Mouse (Mus musculus) hindbrain, embryonic 11.5 days (tissue): ENCODE results near the gene 5730409E04Rik. TPM values are rescaled to one million over a fixed set of nuclear protein-coding genes. Genes with fewer than 3 reads are reported as not detected.

Source experiments
- ATAC-seq: fragments of 200-750 bp; cut with Nextera tagmentation; 2 replicates; pipeline ENCODE4 v1.8.0; 2017; ENCODE audit warnings: mild to moderate bottlenecking, moderate TSS enrichment, moderate library complexity; ENCODE audit not compliant: low FRiP score
- DNase-seq: peaks from one replicate; pipeline ENCODE4 v3.0.0-alpha.2; 2015; ENCODE audit warnings: low spot score
- H3K27ac ChIP-seq: fragments of 300-500 bp; sonication (generic); 2 replicates; pipeline ENCODE4 v1.5.1; 2014; ENCODE audit warnings: mild to moderate bottlenecking, low read depth, low read length
- H3K27me3 ChIP-seq: fragments of 300-500 bp; sonication (generic); 2 replicates; pipeline ENCODE4 v1.6.1; 2014; ENCODE audit warnings: mild to moderate bottlenecking, low read length, moderate library complexity, mixed read lengths; ENCODE audit not compliant: control insufficient read depth, insufficient read depth
- H3K36me3 ChIP-seq: fragments of 300-500 bp; sonication (generic); 2 replicates; pipeline ENCODE4 v1.6.1; 2014; ENCODE audit warnings: mild to moderate bottlenecking, low read length, moderate library complexity, mixed read lengths; ENCODE audit not compliant: control insufficient read depth, insufficient read depth
- H3K4me1 ChIP-seq: fragments of 300-500 bp; sonication (generic); replicated peaks from 2 replicates; pipeline ENCODE4 v1.6.1; 2014; ENCODE audit warnings: low read length, mixed read lengths; ENCODE audit not compliant: control insufficient read depth, insufficient read depth
- H3K4me2 ChIP-seq: fragments of 300-500 bp; sonication (generic); replicated peaks from 2 replicates; pipeline ENCODE4 v1.6.1; 2014; ENCODE audit warnings: mild to moderate bottlenecking, low read depth, low read length
- H3K4me3 ChIP-seq: fragments of 300-500 bp; sonication (generic); 2 replicates; pipeline ENCODE4 v1.5.1; 2014; ENCODE audit warnings: low read depth, low read length
- H3K9ac ChIP-seq: fragments of 300-500 bp; sonication (generic); 2 replicates; pipeline ENCODE4 v1.6.1; 2014; ENCODE audit warnings: low read depth, low read length
- H3K9me3 ChIP-seq: fragments of 300-500 bp; sonication (generic); 2 replicates; pipeline ENCODE4 v1.6.1; 2016; ENCODE audit warnings: low read length; ENCODE audit not compliant: control insufficient read depth
- WGBS: fragments of 180-500 bp; shearing (Covaris S2); extraction: QIAGEN DNeasy Blood & Tissue Kit; methylation state at CpG from one replicate; pipeline ENCODE4 v1.1.7; 2014; 5-methylcytosine and 5-hydroxymethylcytosine counted together
- polyA plus RNA-seq: library from polyadenylated mRNA; unstranded; fragments of >200 nt; fragmentation: Nextera tagmentation; extraction: Ambion mirVana; gene quantifications from 2 replicates; pipeline ENCODE4 v1.2.1, GENCODE M21; 2014

The 5730409E04Rik gene
- polyA plus RNA-seq, 1 experiment from 2014 or later, result 3.0 TPM

GRCm38 (mm10) chr4:126620349-126620874, 10.8 kb downstream of the 5730409E04Rik start:
- Histone ChIP-seq H3K36me3 (no peaks in the 10 kb centered on the region), H3K4me1 (no peaks in the 10 kb centered on the region), H3K4me3 (peak overlapping the region; percentile 14; the same call in 1 of the 2 replicates), H3K27me3 (peaks cover 25% of the 10 kb centered on the region), H3K4me2 (peak overlapping the region; percentile 39), H3K9ac (peak overlapping the region; percentile 57), H3K27ac (peak overlapping the region; percentile 84), H3K9me3 (no peaks in the 10 kb centered on the region)
- WGBS, result 22% methylated on average over 13 of the region's 13 CpGs
- ATAC-seq (peak; percentile 29; the same call in 1 of the 2 replicates), DNase-seq (peak; percentile 54)

GRCm38 (mm10) chr4:126627021-126627681, 17.5 kb downstream of the 5730409E04Rik start:
- 0 out of 2 replicates have a peak overlapping the region, but pooled peaks have one; percentile 6 for H3K4me2 ChIP-seq
- DNase-seq (peak; percentile 61), ATAC-seq (peak; percentile 49; the same call in 1 of the 2 replicates)
- 4% methylated on average over 23 of the region's 23 CpGs for WGBS
- no peaks in the 10 kb centered on the region for H3K9me3 ChIP-seq
- H3K27ac ChIP-seq, result no peak overlapping the region
- no peak overlapping the region for H3K9ac ChIP-seq
- H3K4me1 ChIP-seq, result peaks cover 3% of the 10 kb centered on the region; the same call in 1 of the 2 replicates
- no peaks in the 10 kb centered on the region for H3K36me3 ChIP-seq
- H3K4me3 ChIP-seq, result no peak overlapping the region
- H3K27me3 ChIP-seq, result peaks cover 12% of the 10 kb centered on the region; the same call in 1 of the 2 replicates

GRCm38 (mm10) chr4:126631922-126632321, 22.3 kb downstream of the 5730409E04Rik start:
- WGBS, result 57% methylated on average over 2 of the region's 2 CpGs
- H3K27me3 ChIP-seq, result no peaks in the 10 kb centered on the region; the same call in 1 of the 2 replicates
- H3K4me3 ChIP-seq, result no peak overlapping the region
- ATAC-seq (no peak), DNase-seq (no peak)
- no peak overlapping the region for H3K4me2 ChIP-seq
- H3K9ac ChIP-seq, result no peak overlapping the region
- H3K9me3 ChIP-seq, result no peaks in the 10 kb centered on the region
- H3K36me3 ChIP-seq, result no peaks in the 10 kb centered on the region
- H3K4me1 ChIP-seq, result peaks cover under 1% of the 10 kb centered on the region; the same call in 1 of the 2 replicates
- H3K27ac ChIP-seq, result no peak overlapping the region

- Histone ChIP-seq H3K27ac (no peak overlapping the region), H3K9ac (no peak overlapping the region), H3K36me3 (no peaks in the 10 kb centered on the region), H3K9me3 (no peaks in the 10 kb centered on the region), H3K4me2 (no peak overlapping the region), H3K4me1 (no peaks in the 10 kb centered on the region), H3K27me3 (no peaks in the 10 kb centered on the region; the same call in 1 of the 2 replicates), H3K4me3 (no peak overlapping the region)
- no peak for DNase-seq
- ATAC-seq, result no peak
- WGBS, result 75% methylated on average over 3 of the region's 3 CpGs
These were observed 23.1 kb downstream of the 5730409E04Rik start for GRCm38 (mm10) chr4:126632668-126633067.

GRCm38 (mm10) chr4:126636330-126636729, 26.7 kb downstream of the 5730409E04Rik start:
- Histone ChIP-seq H3K36me3 (no peaks in the 10 kb centered on the region), H3K9ac (no peak overlapping the region), H3K27me3 (no peaks in the 10 kb centered on the region), H3K4me1 (no peaks in the 10 kb centered on the region), H3K4me3 (no peak overlapping the region), H3K9me3 (no peaks in the 10 kb centered on the region), H3K4me2 (no peak overlapping the region), H3K27ac (no peak overlapping the region)
- DNase-seq (no peak), ATAC-seq (no peak)
- 31% methylated on average over 11 of the region's 11 CpGs for WGBS

- H3K9me3 ChIP-seq, result no peaks in the 10 kb centered on the region
- ATAC-seq, result no peak
- no peak overlapping the region for H3K27ac ChIP-seq
- H3K4me3 ChIP-seq, result no peak overlapping the region
- H3K4me1 ChIP-seq, result no peaks in the 10 kb centered on the region
- no peak overlapping the region for H3K4me2 ChIP-seq
- H3K36me3 ChIP-seq, result no peaks in the 10 kb centered on the region
- DNase-seq, result no peak
- H3K9ac ChIP-seq, result no peak overlapping the region
- WGBS, result 85% methylated on average over 4 of the region's 4 CpGs
- no peaks in the 10 kb centered on the region for H3K27me3 ChIP-seq
These were observed 27.8 kb downstream of the 5730409E04Rik start for GRCm38 (mm10) chr4:126637446-126637845.

GRCm38 (mm10) chr4:126639339-126639738, 29.7 kb downstream of the 5730409E04Rik start:
- no peaks in the 10 kb centered on the region for H3K4me1 ChIP-seq
- H3K4me2 ChIP-seq, result no peak overlapping the region
- no peak overlapping the region for H3K27ac ChIP-seq
- ATAC-seq (no peak), DNase-seq (no peak)
- H3K27me3 ChIP-seq, result no peaks in the 10 kb centered on the region
- H3K9me3 ChIP-seq, result no peaks in the 10 kb centered on the region
- WGBS, result 56% methylated on average over 7 of the region's 7 CpGs
- H3K9ac ChIP-seq, result no peak overlapping the region
- H3K4me3 ChIP-seq, result no peak overlapping the region
- H3K36me3 ChIP-seq, result no peaks in the 10 kb centered on the region

GRCm38 (mm10) chr4:126641901-126642300, 32.3 kb downstream of the 5730409E04Rik start:
- H3K9ac ChIP-seq, result no peak overlapping the region
- no peaks in the 10 kb centered on the region for H3K36me3 ChIP-seq
- H3K4me1 ChIP-seq, result no peaks in the 10 kb centered on the region
- H3K9me3 ChIP-seq, result no peaks in the 10 kb centered on the region
- ATAC-seq, result no peak
- no peak overlapping the region for H3K4me2 ChIP-seq
- no peak overlapping the region for H3K27ac ChIP-seq
- H3K27me3 ChIP-seq, result no peaks in the 10 kb centered on the region
- DNase-seq, result no peak
- no peak overlapping the region for H3K4me3 ChIP-seq
- WGBS, result 56% methylated on average over 9 of the region's 9 CpGs

GRCm38 (mm10) chr4:126643815-126644214, 34.2 kb downstream of the 5730409E04Rik start:
- 79% methylated on average over 4 of the region's 4 CpGs for WGBS
- Histone ChIP-seq H3K9ac (no peak overlapping the region), H3K4me2 (no peak overlapping the region), H3K4me3 (no peak overlapping the region), H3K36me3 (no peaks in the 10 kb centered on the region), H3K27ac (no peak overlapping the region), H3K4me1 (no peaks in the 10 kb centered on the region), H3K27me3 (no peaks in the 10 kb centered on the region), H3K9me3 (no peaks in the 10 kb centered on the region)
- ATAC-seq, result no peak
- no peak for DNase-seq
